Mouse (Mus musculus) intestine, embryonic 16.5 days (tissue): ENCODE measurements at regions not wholly inside any gene's neighbourhood (a gene's known extent, or its start where the extent isn't known, plus 50 kb on each side); places are given as distances from the start of the nearest gene placed in this dataset.

Experiments used
- ATAC-seq: fragments of 200-750 bp; cut with Nextera tagmentation; 2 replicates; pipeline ENCODE4 v1.8.0; 2017; ENCODE audit warnings: moderate TSS enrichment, moderate library complexity
- H3K27ac ChIP-seq: fragments of 300-500 bp; sonication (generic); 2 replicates; pipeline ENCODE4 v1.5.1; 2014; ENCODE audit warnings: mild to moderate bottlenecking, low read length
- H3K27me3 ChIP-seq: fragments of 300-500 bp; sonication (generic); replicated peaks from 2 replicates; pipeline ENCODE4 v1.6.1; 2014; ENCODE audit warnings: low read length, control low read depth, mixed read lengths; ENCODE audit not compliant: control insufficient read depth, insufficient read depth
- H3K36me3 ChIP-seq: fragments of 300-500 bp; sonication (generic); 2 replicates; pipeline ENCODE4 v1.6.1; 2014; ENCODE audit warnings: low read length, control low read depth; ENCODE audit not compliant: control insufficient read depth, insufficient read depth
- H3K4me1 ChIP-seq: fragments of 300-500 bp; sonication (generic); 2 replicates; pipeline ENCODE4 v1.6.1; 2014; ENCODE audit warnings: low read length, control low read depth, mixed read lengths; ENCODE audit not compliant: control insufficient read depth, insufficient read depth
- H3K4me2 ChIP-seq: fragments of 300-500 bp; sonication (generic); 2 replicates; pipeline ENCODE4 v1.6.1; 2014; ENCODE audit warnings: low read depth, low read length, control low read depth
- H3K4me3 ChIP-seq: fragments of 300-500 bp; sonication (generic); 2 replicates; pipeline ENCODE4 v1.5.1; 2014; ENCODE audit warnings: mild to moderate bottlenecking, low read length
- H3K9ac ChIP-seq: fragments of 300-500 bp; sonication (generic); 2 replicates; pipeline ENCODE4 v1.6.1; 2014; ENCODE audit warnings: low read depth, low read length
- H3K9me3 ChIP-seq: fragments of 300-500 bp; sonication (generic); 2 replicates; pipeline ENCODE4 v1.6.1; 2016; ENCODE audit warnings: low read length, control low read depth; ENCODE audit not compliant: control insufficient read depth
- WGBS: fragments of 180-500 bp; shearing (Covaris S2); extraction: QIAGEN DNeasy Blood & Tissue Kit; methylation state at CpG from one replicate; pipeline ENCODE4 v1.1.7; 2014; 5-methylcytosine and 5-hydroxymethylcytosine counted together

DNA sequence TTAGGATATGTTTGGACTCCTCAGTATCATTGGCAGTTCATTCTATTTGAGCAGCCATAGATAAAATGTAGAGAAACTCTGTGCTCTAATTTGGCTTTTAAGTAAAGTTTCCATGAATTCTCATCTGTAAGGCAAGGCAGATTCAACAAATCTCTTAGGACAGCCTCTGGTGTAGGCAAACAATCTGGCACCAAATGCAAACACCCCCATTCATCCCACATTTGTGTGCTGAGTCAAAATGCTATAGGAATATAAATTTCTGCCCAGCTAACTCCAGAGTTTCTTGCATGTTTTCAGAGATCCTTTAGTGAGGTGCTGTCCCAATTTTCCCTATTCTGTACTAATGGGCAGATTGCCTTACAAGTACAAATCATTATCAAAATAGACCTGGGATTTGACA, 695.7 kb upstream of the Kif18a start:
- ATAC-seq, result no peak
- Histone ChIP-seq H3K27me3 (no peaks in the 10 kb centered on the region), H3K4me2 (no peak overlapping the region)

DNA sequence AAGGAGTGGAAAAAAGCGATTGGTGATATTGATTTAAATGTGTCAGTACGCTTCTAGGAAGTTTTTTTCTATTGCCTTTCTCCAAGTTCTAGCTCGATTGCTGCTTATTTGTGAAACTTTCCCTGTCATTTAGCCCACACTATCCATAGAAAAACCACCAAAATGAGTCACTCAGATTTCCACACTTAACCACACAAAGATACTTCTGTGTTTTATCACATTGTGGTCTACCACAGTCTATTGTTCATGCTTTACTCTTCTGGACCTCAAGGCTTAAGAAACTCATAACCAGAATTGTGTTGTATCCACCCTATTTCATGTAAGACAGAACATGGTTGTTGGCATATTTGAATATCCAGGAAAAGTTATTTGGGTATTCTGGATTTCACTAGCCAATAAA, 687.0 kb upstream of the Kif18a start:
- H3K4me2 ChIP-seq, result no peak overlapping the region
- no peaks in the 10 kb centered on the region for H3K4me1 ChIP-seq
- H3K9ac ChIP-seq, result no peak overlapping the region
- no peaks in the 10 kb centered on the region for H3K36me3 ChIP-seq
- 90% methylated on average over 3 of the region's 3 CpGs for WGBS
- no peaks in the 10 kb centered on the region for H3K27me3 ChIP-seq
- H3K27ac ChIP-seq, result no peak overlapping the region
- H3K4me3 ChIP-seq, result no peak overlapping the region
- no peaks in the 10 kb centered on the region for H3K9me3 ChIP-seq
- no peak for ATAC-seq

More for the DNA sequence above, 695.7 kb upstream of the Kif18a start:
- H3K36me3 ChIP-seq, result no peaks in the 10 kb centered on the region
- no peaks in the 10 kb centered on the region for H3K9me3 ChIP-seq
- no peak overlapping the region for H3K4me3 ChIP-seq
- no peaks in the 10 kb centered on the region for H3K4me1 ChIP-seq
- no peak overlapping the region for H3K9ac ChIP-seq
- H3K27ac ChIP-seq, result no peak overlapping the region

GRCm38 (mm10) chr2:108600346-108600745, 680.2 kb upstream of the Kif18a start:
- 44% methylated on average over 1 of the region's 1 CpGs for WGBS
- Histone ChIP-seq H3K9me3 (no peaks in the 10 kb centered on the region), H3K4me2 (no peak overlapping the region), H3K4me3 (no peak overlapping the region), H3K9ac (no peak overlapping the region), H3K4me1 (no peaks in the 10 kb centered on the region), H3K36me3 (no peaks in the 10 kb centered on the region), H3K27ac (no peak overlapping the region), H3K27me3 (no peaks in the 10 kb centered on the region)
- ATAC-seq, result no peak

- Histone ChIP-seq H3K4me1 (no peaks in the 10 kb centered on the region), H3K4me2 (no peak overlapping the region), H3K36me3 (no peaks in the 10 kb centered on the region), H3K9me3 (no peaks in the 10 kb centered on the region), H3K27me3 (no peaks in the 10 kb centered on the region), H3K27ac (no peak overlapping the region), H3K9ac (no peak overlapping the region), H3K4me3 (no peak overlapping the region)
- no peak for ATAC-seq
Observed at GRCm38 (mm10) chr2:108619580-108619979, 661.0 kb upstream of the Kif18a start.

- no peaks in the 10 kb centered on the region for H3K27me3 ChIP-seq
- H3K4me1 ChIP-seq, result no peaks in the 10 kb centered on the region
- peak; percentile 53; the same call in 1 of the 2 replicates for ATAC-seq
- 38% methylated on average over 4 of the region's 4 CpGs for WGBS
- no peaks in the 10 kb centered on the region for H3K9me3 ChIP-seq
- no peak overlapping the region for H3K27ac ChIP-seq
- no peak overlapping the region for H3K9ac ChIP-seq
- H3K36me3 ChIP-seq, result no peaks in the 10 kb centered on the region
- no peak overlapping the region for H3K4me2 ChIP-seq
- no peak overlapping the region for H3K4me3 ChIP-seq
Observed at GRCm38 (mm10) chr2:108622367-108623162, 658.0 kb upstream of the Kif18a start.

GRCm38 (mm10) chr2:108635644-108636043, 644.9 kb upstream of the Kif18a start:
- H3K9ac ChIP-seq, result no peak overlapping the region
- no peak for ATAC-seq
- WGBS, result 84% methylated on average over 4 of the region's 4 CpGs

DNA sequence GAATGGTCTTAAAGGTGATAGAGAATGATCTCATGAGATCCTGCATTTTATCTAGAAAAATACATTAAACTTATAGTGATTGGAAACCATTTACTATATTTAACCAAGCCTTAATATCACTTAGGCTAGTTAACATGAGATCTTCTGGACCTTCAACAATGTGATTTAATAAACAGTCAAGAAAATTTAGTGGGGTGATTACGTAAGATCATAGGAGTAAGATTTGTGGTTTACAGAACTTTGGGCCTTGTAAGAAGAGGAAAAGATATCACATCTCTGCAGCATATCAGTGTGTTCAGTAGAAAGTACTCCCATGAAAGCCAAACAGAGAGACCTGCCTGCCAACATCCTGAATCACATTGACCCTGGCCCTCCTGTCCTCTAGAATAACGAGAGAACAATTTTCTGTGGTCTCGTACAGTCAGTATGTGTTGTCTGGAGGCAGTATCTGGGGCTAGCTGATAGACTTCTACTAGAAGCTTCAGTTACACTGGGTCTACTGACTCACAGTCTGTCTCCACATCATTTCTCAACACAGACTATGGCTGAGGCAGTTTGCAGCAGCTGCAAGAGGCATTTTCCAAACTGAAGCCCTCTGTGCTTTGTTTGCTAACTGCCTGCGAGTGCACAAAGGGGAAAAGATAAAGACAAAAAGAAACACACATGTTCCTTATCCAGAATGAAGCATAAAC, 619.7 kb upstream of the Kif18a start:
- no peaks in the 10 kb centered on the region for H3K36me3 ChIP-seq
- ATAC-seq, result no peak
- H3K4me3 ChIP-seq, result no peak overlapping the region
- H3K27ac ChIP-seq, result no peak overlapping the region
- H3K4me2 ChIP-seq, result no peak overlapping the region
- H3K9ac ChIP-seq, result no peak overlapping the region
- H3K27me3 ChIP-seq, result no peaks in the 10 kb centered on the region
- 47% methylated on average over 4 of the region's 4 CpGs for WGBS
- H3K9me3 ChIP-seq, result no peaks in the 10 kb centered on the region
- H3K4me1 ChIP-seq, result no peaks in the 10 kb centered on the region

More at GRCm38 (mm10) chr2:108635644-108636043, 644.9 kb upstream of the Kif18a start:
- Histone ChIP-seq H3K27me3 (no peaks in the 10 kb centered on the region), H3K27ac (no peak overlapping the region), H3K4me1 (no peaks in the 10 kb centered on the region), H3K36me3 (no peaks in the 10 kb centered on the region), H3K4me3 (no peak overlapping the region), H3K9me3 (no peaks in the 10 kb centered on the region), H3K4me2 (no peak overlapping the region)

- 56% methylated on average over 2 of the region's 2 CpGs for WGBS
- no peak for ATAC-seq
- no peak overlapping the region for H3K4me2 ChIP-seq
Observed at GRCm38 (mm10) chr2:108677777-108678380, 602.7 kb upstream of the Kif18a start.

GRCm38 (mm10) chr2:108681574-108681973, 599.0 kb upstream of the Kif18a start:
- H3K27me3 ChIP-seq, result no peaks in the 10 kb centered on the region
- H3K4me2 ChIP-seq, result no peak overlapping the region
- no peak for ATAC-seq
- no peaks in the 10 kb centered on the region for H3K9me3 ChIP-seq
- H3K9ac ChIP-seq, result no peak overlapping the region
- H3K4me1 ChIP-seq, result no peaks in the 10 kb centered on the region
- no peaks in the 10 kb centered on the region for H3K36me3 ChIP-seq
- WGBS, result 92% methylated on average over 3 of the region's 3 CpGs
- H3K27ac ChIP-seq, result no peak overlapping the region
- H3K4me3 ChIP-seq, result no peak overlapping the region

More at GRCm38 (mm10) chr2:108677777-108678380, 602.7 kb upstream of the Kif18a start:
- Histone ChIP-seq H3K9me3 (no peaks in the 10 kb centered on the region), H3K4me3 (no peak overlapping the region), H3K4me1 (no peaks in the 10 kb centered on the region), H3K36me3 (no peaks in the 10 kb centered on the region), H3K27me3 (no peaks in the 10 kb centered on the region), H3K27ac (no peak overlapping the region), H3K9ac (no peak overlapping the region)
